Mouse (Mus musculus) spleen, adult 2 months (tissue): ENCODE data around the gene Sema3e. TPM values are rescaled to one million over a fixed set of nuclear protein-coding genes. Genes with fewer than 3 reads are reported as not detected.

Experiments
- DNase-seq, 2 experiments: peaks; one replicate each; pipeline versions ENCODE4 v3.0.0 to v3.0.0-alpha.2; 2012 to 2021; ENCODE audit warnings: low spot score in 2 of 2, low read depth in 1 of 2
- H3K27ac ChIP-seq: fragments of 200-500 bp; 2 replicates; pipeline ENCODE4 v1.5.1; 2012; ENCODE audit warnings: low read length, inconsistent platforms; ENCODE audit not compliant: insufficient read depth
- H3K27me3 ChIP-seq: fragments of 200-500 bp; 2 replicates; pipeline ENCODE4 v1.6.1; 2012; ENCODE audit warnings: mild to moderate bottlenecking, moderate library complexity, low read length, inconsistent platforms; ENCODE audit not compliant: control insufficient read depth, insufficient read depth
- H3K36me3 ChIP-seq: fragments of 200-500 bp; 2 replicates; pipeline ENCODE4 v1.6.1; 2012; ENCODE audit warnings: mild to moderate bottlenecking, low read length, inconsistent platforms; ENCODE audit not compliant: control insufficient read depth, insufficient read depth
- H3K4me1 ChIP-seq: fragments of 200-500 bp; 2 replicates; pipeline ENCODE4 v1.6.1; 2011; ENCODE audit warnings: inconsistent platforms; ENCODE audit not compliant: control insufficient read depth, insufficient read depth, insufficient read length
- H3K4me3 ChIP-seq: fragments of 200-500 bp; 2 replicates; pipeline ENCODE4 v1.5.1; 2011; ENCODE audit warnings: mild to moderate bottlenecking, inconsistent platforms; ENCODE audit not compliant: insufficient read depth, insufficient read length; ENCODE audit errors: extremely low read depth
- CTCF ChIP-seq: fragments of 200-500 bp; IDR thresholded peaks from 2 replicates; pipeline ENCODE4 v1.5.1; 2011; ENCODE audit warnings: mild to moderate bottlenecking, inconsistent platforms; ENCODE audit not compliant: insufficient read depth, insufficient read length, insufficient replicate concordance; ENCODE audit errors: extremely low read depth
- POLR2A ChIP-seq: fragments of 200-500 bp; IDR thresholded peaks from 2 replicates; pipeline ENCODE4 v1.6.1; 2011; ENCODE audit warnings: low read depth, low read length, inconsistent platforms
- WGBS: fragments of 180-500 bp; shearing (Covaris S2); methylation state at CpG from one replicate; pipeline ENCODE4 v1.1.7; 2018; 5-methylcytosine and 5-hydroxymethylcytosine counted together
- polyA plus RNA-seq: library from polyadenylated mRNA; depleted of rRNA; stranded (reverse); fragments of >200 nt; gene quantifications from 2 replicates; pipeline ENCODE4 v1.2.3, GENCODE M21; 2012

Sema3e gene
- polyA plus RNA-seq, 1 experiment: 0.05 TPM

- Histone ChIP-seq H3K27ac (no peak overlapping the region), H3K27me3 (no peaks in the 10 kb centered on the region), H3K4me1 (no peaks in the 10 kb centered on the region), H3K4me3 (no peak overlapping the region), H3K36me3 (no peaks in the 10 kb centered on the region)
- 75% methylated on average over 4 of the region's 4 CpGs for WGBS
- TF ChIP-seq CTCF (no peak), POLR2A (no peak)
- DNase-seq: no peak
These were observed 82.3 kb downstream of the Sema3e start for GRCm38 (mm10) chr5:14107365-14107764.

- no peaks in the 10 kb centered on the region for H3K27me3 ChIP-seq
- no peak overlapping the region for H3K4me3 ChIP-seq
- WGBS: 89% methylated on average over 4 of the region's 4 CpGs
- H3K4me1 ChIP-seq: no peaks in the 10 kb centered on the region
- no peak for DNase-seq
- no peak overlapping the region for H3K27ac ChIP-seq
- TF ChIP-seq CTCF (no peak), POLR2A (no peak)
- no peaks in the 10 kb centered on the region for H3K36me3 ChIP-seq
These were observed 83.9 kb downstream of the Sema3e start for GRCm38 (mm10) chr5:14109001-14109400.

GRCm38 (mm10) chr5:14111401-14111800, 86.3 kb downstream of the Sema3e start:
- no peak for TF ChIP-seq POLR2A
- no peak for TF ChIP-seq CTCF
- H3K27me3 ChIP-seq: no peaks in the 10 kb centered on the region
- DNase-seq: no peak
- H3K4me3 ChIP-seq: no peak overlapping the region
- no peaks in the 10 kb centered on the region for H3K36me3 ChIP-seq
- WGBS: 61% methylated on average over 4 of the region's 4 CpGs
- H3K4me1 ChIP-seq: no peaks in the 10 kb centered on the region
- no peak overlapping the region for H3K27ac ChIP-seq

GRCm38 (mm10) chr5:14121902-14122301, 96.8 kb downstream of the Sema3e start:
- DNase-seq: no peak
- Histone ChIP-seq H3K36me3 (no peaks in the 10 kb centered on the region), H3K27ac (no peak overlapping the region), H3K4me3 (no peak overlapping the region), H3K4me1 (no peaks in the 10 kb centered on the region), H3K27me3 (no peaks in the 10 kb centered on the region)
- 86% methylated on average over 5 of the region's 5 CpGs for WGBS
- no peak for TF ChIP-seq POLR2A
- TF ChIP-seq CTCF: no peak

GRCm38 (mm10) chr5:14126591-14126990, 101.5 kb downstream of the Sema3e start:
- TF ChIP-seq POLR2A (no peak), CTCF (no peak)
- Histone ChIP-seq H3K27me3 (no peaks in the 10 kb centered on the region), H3K4me3 (no peak overlapping the region), H3K27ac (no peak overlapping the region), H3K36me3 (no peaks in the 10 kb centered on the region), H3K4me1 (no peaks in the 10 kb centered on the region)
- 65% methylated on average over 1 of the region's 1 CpGs for WGBS
- DNase-seq: no peak

- no peaks in the 10 kb centered on the region for H3K36me3 ChIP-seq
- DNase-seq: no peak
- H3K27ac ChIP-seq: no peak overlapping the region
- 67% methylated on average over 8 of the region's 8 CpGs for WGBS
- TF ChIP-seq CTCF (no peak), POLR2A (no peak)
- no peak overlapping the region for H3K4me3 ChIP-seq
- H3K4me1 ChIP-seq: no peaks in the 10 kb centered on the region
- H3K27me3 ChIP-seq: no peaks in the 10 kb centered on the region
These were observed 110.9 kb downstream of the Sema3e start for GRCm38 (mm10) chr5:14135929-14136328.

- Histone ChIP-seq H3K27ac (no peak overlapping the region), H3K4me3 (no peak overlapping the region), H3K36me3 (no peaks in the 10 kb centered on the region), H3K4me1 (no peaks in the 10 kb centered on the region), H3K27me3 (no peaks in the 10 kb centered on the region)
- 94% methylated on average over 1 of the region's 1 CpGs for WGBS
- no peak for DNase-seq
- no peak for TF ChIP-seq POLR2A
- TF ChIP-seq CTCF: no peak
These were observed 113.6 kb downstream of the Sema3e start for GRCm38 (mm10) chr5:14138725-14139124.
